Mouse (Mus musculus): Measurements from ENCODE around the gene Sptbn4. TPM values are rescaled to one million over a fixed set of nuclear protein-coding genes. Genes with fewer than 3 reads are reported as not detected.
A peak's percentile ranks its signal among the peaks of the same experiment; 100 is the strongest.

The Sptbn4 gene
- polyA plus RNA-seq, 1 experiment from 2014 or later: 0.33 TPM

GRCm38 (mm10) chr7:27471390-27472120 is 24.1 kb upstream of the Sptbn4 start:
- WGBS: 90% methylated on average over 11 of the region's 11 CpGs
- no peak overlapping the region for H3K27ac ChIP-seq
- no peaks in the 10 kb centered on the region for H3K9me3 ChIP-seq
- no peak for DNase-seq (ENCODE audit: low spot score)
- no peaks in the 10 kb centered on the region for H3K27me3 ChIP-seq (ENCODE audit: insufficient read depth, poor library complexity, severe bottlenecking)
- peaks cover 18% of the 10 kb centered on the region for H3K4me1 ChIP-seq (replicated peaks)
- H3K4me3 ChIP-seq: no peak overlapping the region
- H3K36me3 ChIP-seq: peaks cover 6% of the 10 kb centered on the region

- WGBS: 46% methylated on average over 4 of the region's 4 CpGs
Observed at GRCm38 (mm10) chr7:27467648-27468047, 20.2 kb upstream of the Sptbn4 start.

GRCm38 (mm10) chr7:27460477-27460876 is 13.0 kb upstream of the Sptbn4 start:
- H3K27ac ChIP-seq: no peak overlapping the region
- H3K27me3 ChIP-seq (ENCODE audit: insufficient read depth, poor library complexity, severe bottlenecking): no peaks in the 10 kb centered on the region
- H3K9me3 ChIP-seq: 0 out of 2 replicates have a peak, but pooled peaks cover 3% of the 10 kb centered on the region
- 84% methylated on average over 6 of the region's 6 CpGs for WGBS
- H3K4me1 ChIP-seq (replicated peaks): no peaks in the 10 kb centered on the region
- no peak for DNase-seq (ENCODE audit: low spot score)
- H3K36me3 ChIP-seq: no peaks in the 10 kb centered on the region
- H3K4me3 ChIP-seq: no peak overlapping the region

More at GRCm38 (mm10) chr7:27467648-27468047, 20.2 kb upstream of the Sptbn4 start:
- DNase-seq (ENCODE audit: low spot score): peak; percentile 13
- H3K9me3 ChIP-seq: no peaks in the 10 kb centered on the region
- no peak overlapping the region for H3K4me3 ChIP-seq
- H3K4me1 ChIP-seq (replicated peaks): peaks cover 9% of the 10 kb centered on the region
- H3K36me3 ChIP-seq: no peaks in the 10 kb centered on the region
- no peak overlapping the region for H3K27ac ChIP-seq
- H3K27me3 ChIP-seq (ENCODE audit: insufficient read depth, poor library complexity, severe bottlenecking): no peaks in the 10 kb centered on the region

GRCm38 (mm10) chr7:27459640-27460039 is 12.2 kb upstream of the Sptbn4 start:
- no peaks in the 10 kb centered on the region for H3K4me1 ChIP-seq (replicated peaks)
- no peaks in the 10 kb centered on the region for H3K27me3 ChIP-seq (ENCODE audit: insufficient read depth, poor library complexity, severe bottlenecking)
- no peak overlapping the region for H3K27ac ChIP-seq
- no peak overlapping the region for H3K4me3 ChIP-seq
- WGBS: 87% methylated on average over 5 of the region's 5 CpGs
- no peak for DNase-seq (ENCODE audit: low spot score)
- 0 out of 2 replicates have a peak, but pooled peaks cover 3% of the 10 kb centered on the region for H3K9me3 ChIP-seq
- no peaks in the 10 kb centered on the region for H3K36me3 ChIP-seq

- no peak overlapping the region for H3K4me3 ChIP-seq
- H3K27ac ChIP-seq: no peak overlapping the region
- DNase-seq (ENCODE audit: low spot score): no peak
- H3K27me3 ChIP-seq (ENCODE audit: insufficient read depth, poor library complexity, severe bottlenecking): no peaks in the 10 kb centered on the region
- H3K9me3 ChIP-seq: 0 out of 2 replicates have a peak, but pooled peaks cover 3% of the 10 kb centered on the region
- H3K4me1 ChIP-seq (replicated peaks): no peaks in the 10 kb centered on the region
- 84% methylated on average over 4 of the region's 4 CpGs for WGBS
- H3K36me3 ChIP-seq: no peaks in the 10 kb centered on the region
Observed at GRCm38 (mm10) chr7:27458614-27459013, 11.1 kb upstream of the Sptbn4 start.

- H3K27ac ChIP-seq: no peak overlapping the region
- WGBS: 84% methylated on average over 3 of the region's 3 CpGs
- H3K27me3 ChIP-seq (ENCODE audit: insufficient read depth, poor library complexity, severe bottlenecking): no peaks in the 10 kb centered on the region
- H3K4me3 ChIP-seq: no peak overlapping the region
- H3K4me1 ChIP-seq (replicated peaks): no peaks in the 10 kb centered on the region
- H3K9me3 ChIP-seq: 0 out of 2 replicates have a peak, but pooled peaks cover 3% of the 10 kb centered on the region
- H3K36me3 ChIP-seq: no peaks in the 10 kb centered on the region
- no peak for DNase-seq (ENCODE audit: low spot score)
Observed at GRCm38 (mm10) chr7:27455273-27455672, 7.8 kb upstream of the Sptbn4 start.

- DNase-seq (ENCODE audit: low spot score): no peak
Observed at GRCm38 (mm10) chr7:27454461-27455121, 7.1 kb upstream of the Sptbn4 start.

GRCm38 (mm10) chr7:27452206-27452770 is 4.8 kb upstream of the Sptbn4 start:
- WGBS: 55% methylated on average over 13 of the region's 13 CpGs
- DNase-seq (ENCODE audit: low spot score): no peak
- Histone ChIP-seq H3K27me3 (ENCODE audit: insufficient read depth, poor library complexity, severe bottlenecking) (peaks cover 13% of the 10 kb centered on the region), H3K9me3 (no peaks in the 10 kb centered on the region), H3K36me3 (no peaks in the 10 kb centered on the region), H3K4me3 (no peak overlapping the region), H3K4me1 (replicated peaks) (peaks cover 11% of the 10 kb centered on the region), H3K27ac (no peak overlapping the region)

More at GRCm38 (mm10) chr7:27454461-27455121, 7.1 kb upstream of the Sptbn4 start:
- 81% methylated on average over 10 of the region's 10 CpGs for WGBS
- no peaks in the 10 kb centered on the region for H3K36me3 ChIP-seq
- no peaks in the 10 kb centered on the region for H3K4me1 ChIP-seq (replicated peaks)
- H3K4me3 ChIP-seq: no peak overlapping the region
- 0 out of 2 replicates have a peak, but pooled peaks cover 3% of the 10 kb centered on the region for H3K9me3 ChIP-seq
- H3K27ac ChIP-seq: no peak overlapping the region
- no peaks in the 10 kb centered on the region for H3K27me3 ChIP-seq (ENCODE audit: insufficient read depth, poor library complexity, severe bottlenecking)

GRCm38 (mm10) chr7:27451359-27451758 is 3.9 kb upstream of the Sptbn4 start:
- no peaks in the 10 kb centered on the region for H3K9me3 ChIP-seq
- H3K27ac ChIP-seq: no peak overlapping the region
- no peaks in the 10 kb centered on the region for H3K36me3 ChIP-seq
- no peak overlapping the region for H3K4me3 ChIP-seq
- 95% methylated on average over 2 of the region's 2 CpGs for WGBS
- no peak for DNase-seq (ENCODE audit: low spot score)
- peaks cover 22% of the 10 kb centered on the region for H3K27me3 ChIP-seq (ENCODE audit: insufficient read depth, poor library complexity, severe bottlenecking)
- peaks cover 20% of the 10 kb centered on the region for H3K4me1 ChIP-seq (replicated peaks)

GRCm38 (mm10) chr7:27449256-27449862 is 1.9 kb upstream of the Sptbn4 start:
- Histone ChIP-seq H3K36me3 (no peaks in the 10 kb centered on the region), H3K4me3 (0 out of 2 replicates have a peak overlapping the region, but pooled peaks have one; percentile 16), H3K4me1 (replicated peaks) (peaks cover 27% of the 10 kb centered on the region), H3K27me3 (ENCODE audit: insufficient read depth, poor library complexity, severe bottlenecking) (peaks cover 42% of the 10 kb centered on the region), H3K9me3 (no peaks in the 10 kb centered on the region), H3K27ac (no peak overlapping the region)
- WGBS: 62% methylated on average over 10 of the region's 10 CpGs
- DNase-seq (ENCODE audit: low spot score): peak; percentile 60

GRCm38 (mm10) chr7:27448421-27449206 is 1.1 kb upstream of the Sptbn4 start:
- no peaks in the 10 kb centered on the region for H3K36me3 ChIP-seq
- H3K4me1 ChIP-seq (replicated peaks): peaks cover 27% of the 10 kb centered on the region
- WGBS: 55% methylated on average over 15 of the region's 15 CpGs
- H3K27ac ChIP-seq: peak overlapping the region; percentile 83; the same call in 1 of the 2 replicates
- H3K9me3 ChIP-seq: no peaks in the 10 kb centered on the region
- DNase-seq (ENCODE audit: low spot score): no peak
- H3K27me3 ChIP-seq (ENCODE audit: insufficient read depth, poor library complexity, severe bottlenecking): peaks cover 46% of the 10 kb centered on the region
- peak overlapping the region; percentile 65 for H3K4me3 ChIP-seq

Data from hindbrain, embryonic 10.5 days (tissue).